Mouse (Mus musculus): ENCODE results near the gene Zscan22.
"Not testable (repeated sequence)": the region's sequence is repeated elsewhere in the genome, so short reads cannot be mapped to it uniquely, and the experiment has no call there.

The Zscan22 gene

DNA sequence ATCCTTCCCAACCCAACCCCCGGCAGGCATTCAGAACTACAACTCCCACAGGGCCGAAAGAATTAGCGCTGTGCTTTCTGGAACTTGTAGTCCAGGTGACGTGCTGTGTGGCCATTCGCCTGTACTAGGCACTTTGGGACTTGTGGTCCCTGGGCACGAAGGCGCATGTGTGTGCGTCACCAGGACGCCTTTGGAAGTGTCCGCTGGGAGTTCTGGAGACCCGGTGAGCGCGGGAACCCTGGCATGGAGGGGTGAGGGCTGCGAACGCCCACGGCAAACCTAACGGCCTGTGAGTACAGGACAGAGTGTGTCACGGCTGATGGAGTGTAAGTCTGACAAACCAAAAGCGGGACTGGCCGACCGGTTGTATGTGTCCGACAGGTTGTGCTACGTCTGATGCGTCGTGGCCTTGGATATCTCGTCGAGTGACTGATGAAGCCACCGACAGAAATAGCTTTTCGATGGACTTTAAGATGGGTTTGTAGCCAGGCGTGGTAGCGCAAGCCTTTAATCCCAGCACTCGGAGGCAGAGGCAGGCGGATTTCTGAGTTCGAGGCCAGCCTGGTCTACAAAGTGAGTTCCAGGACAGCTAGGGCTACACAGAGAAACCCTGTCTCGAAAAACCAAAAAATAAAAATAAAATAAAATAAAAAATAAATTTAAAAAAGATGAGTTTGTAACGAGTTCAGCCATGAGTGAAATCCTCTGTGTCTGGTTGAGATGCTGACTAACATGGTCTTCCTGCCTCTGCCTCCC is at the start of gene Zscan22:
Gene Zscan22, plus strand, starts transcription at position 161 of the 756 bp plus-strand sequence.
- peak; percentile 87 for DNase-seq

- no peak for DNase-seq
Observed at GRCm38 (mm10) chr7:12874301-12874700, 23.3 kb upstream of the Zscan22 start.

DNA sequence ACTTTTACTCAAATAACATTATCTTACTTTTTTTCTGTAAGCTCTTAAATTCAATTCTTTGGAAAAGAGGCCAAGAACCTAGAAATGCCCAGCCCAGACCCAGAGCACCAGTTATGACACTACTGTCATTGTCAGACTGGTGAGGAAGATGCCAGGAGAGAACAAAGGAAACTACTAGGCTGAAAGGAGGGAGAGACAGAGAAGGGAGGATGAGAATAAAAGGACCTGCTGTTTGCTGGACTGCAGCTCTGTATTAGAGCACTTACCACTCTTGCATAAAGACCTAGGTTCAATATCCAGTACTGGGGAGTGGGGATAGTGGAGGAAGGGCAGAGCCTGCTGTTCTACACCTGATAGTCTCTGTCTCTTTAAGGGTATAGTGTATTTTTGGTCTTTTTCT is 17.6 kb upstream of the Zscan22 start:
- DNase-seq = no peak

- not testable (repeated sequence) for DNase-seq
Observed at GRCm38 (mm10) chr7:12880497-12880896, 17.1 kb upstream of the Zscan22 start.

GRCm38 (mm10) chr7:12880911-12881660 is 16.5 kb upstream of the Zscan22 start, which contains the start of gene Zfp128:
TSS of gene Zfp128 (plus strand) at chr7:12881177.
- peak; percentile 93 for DNase-seq

GRCm38 (mm10) chr7:12886563-12887266 is 10.9 kb upstream of the Zscan22 start:
- DNase-seq = no peak

DNA sequence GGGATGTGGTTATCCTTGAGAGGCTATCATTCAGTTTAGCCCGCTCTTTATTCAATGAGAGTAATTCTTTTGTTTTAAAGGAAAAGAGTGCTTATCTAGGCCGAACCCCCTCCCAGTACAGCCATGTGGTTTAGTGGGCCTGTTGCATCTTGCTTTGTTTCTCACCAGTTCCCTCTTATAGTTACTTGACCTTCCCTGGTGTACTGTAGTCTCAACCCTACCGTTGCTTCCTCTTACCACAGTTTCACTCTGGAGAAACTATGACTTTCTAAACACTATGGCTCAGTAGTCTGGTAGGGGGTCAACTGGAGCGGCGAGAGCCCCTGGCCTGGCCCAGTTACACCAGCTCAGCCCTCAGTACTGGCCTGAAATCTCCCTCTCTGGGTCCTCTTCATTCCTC is 10.0 kb upstream of the Zscan22 start:
- no peak for DNase-seq

- no peak for DNase-seq
Observed at GRCm38 (mm10) chr7:12890928-12891327, 6.7 kb upstream of the Zscan22 start.

- DNase-seq = no peak
Observed at GRCm38 (mm10) chr7:12891334-12891733, 6.3 kb upstream of the Zscan22 start.

GRCm38 (mm10) chr7:12901517-12901916 is 3.9 kb downstream of the Zscan22 start:
- DNase-seq = no peak

- peak; percentile 15 for DNase-seq
Observed at GRCm38 (mm10) chr7:12903623-12904022, 6.0 kb downstream of the Zscan22 start.

- DNase-seq = no peak
Observed at GRCm38 (mm10) chr7:12905146-12905545, 7.5 kb downstream of the Zscan22 start.

DNA sequence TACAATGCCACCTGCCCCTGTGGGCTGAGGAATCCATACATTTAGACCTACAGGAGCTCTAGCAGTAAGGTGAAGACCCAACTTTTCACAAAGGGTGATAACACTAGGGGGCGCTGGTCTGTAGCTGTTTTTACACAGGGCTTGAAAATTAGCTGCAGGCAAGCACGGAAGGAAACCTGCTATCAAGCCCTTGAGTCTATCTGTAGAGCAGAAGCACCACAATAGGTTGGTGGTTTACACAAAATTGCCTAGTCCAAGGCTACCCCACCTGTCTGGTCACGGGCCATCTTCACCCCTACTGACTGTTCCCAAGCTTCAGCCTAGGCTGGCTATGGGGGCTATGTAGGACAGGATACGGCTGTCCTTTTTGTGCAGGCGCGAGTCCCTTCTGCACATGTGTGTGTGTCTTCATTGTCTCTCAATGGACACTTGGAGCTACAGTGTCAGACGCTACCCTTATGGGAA is 11.9 kb downstream of the Zscan22 start:
- peak; percentile 88 for DNase-seq

DNA sequence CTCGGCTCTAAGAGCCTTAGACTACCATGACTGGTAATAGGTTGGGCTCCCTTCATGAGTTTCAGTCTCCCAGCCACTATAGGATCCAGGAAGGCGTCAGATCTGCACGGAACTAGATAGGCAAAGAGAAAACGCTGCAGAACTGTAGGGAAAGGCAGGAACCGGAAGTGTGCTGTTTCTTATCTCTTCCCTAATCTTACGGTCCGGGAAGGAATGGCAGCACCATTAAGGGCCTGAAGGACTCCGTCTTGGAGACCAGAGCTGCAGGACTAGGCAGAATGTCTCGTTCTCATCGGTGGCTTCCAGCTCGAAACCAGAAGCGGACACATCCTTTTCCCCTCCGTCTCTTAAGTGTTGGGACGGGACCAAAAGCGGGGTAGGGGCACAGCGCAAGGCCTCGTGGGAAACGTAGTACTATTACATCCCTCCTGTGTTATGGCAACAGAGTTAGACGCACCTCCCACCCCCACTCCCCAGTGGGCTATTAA is 12.6 kb downstream of the Zscan22 start:
- peak; percentile 63 for DNase-seq

GRCm38 (mm10) chr7:12913556-12913955 is 15.9 kb downstream of the Zscan22 start:
- no peak for DNase-seq

DNA sequence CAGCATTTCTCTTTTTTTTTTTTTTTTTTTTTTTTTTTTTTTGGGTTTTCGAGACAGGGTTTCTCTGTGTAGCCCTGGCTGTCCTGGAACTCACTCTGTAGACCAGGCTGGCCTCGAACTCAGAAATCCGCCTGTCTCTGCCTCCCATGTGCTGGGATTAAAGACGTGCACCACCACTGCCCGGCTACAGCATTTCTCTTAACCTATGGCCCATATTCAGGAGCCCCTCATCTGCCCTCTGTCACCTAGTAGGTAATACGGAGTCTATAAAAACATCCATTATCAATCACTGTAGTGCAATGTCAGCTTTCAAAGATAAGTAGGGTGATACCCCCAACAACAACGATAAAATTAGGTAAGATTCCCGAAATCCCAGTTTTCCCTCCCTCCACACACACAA is 22.9 kb downstream of the Zscan22 start:
- not testable (repeated sequence) for DNase-seq

- no peak for DNase-seq
Observed at GRCm38 (mm10) chr7:12921318-12921704, 23.7 kb downstream of the Zscan22 start.

DNA sequence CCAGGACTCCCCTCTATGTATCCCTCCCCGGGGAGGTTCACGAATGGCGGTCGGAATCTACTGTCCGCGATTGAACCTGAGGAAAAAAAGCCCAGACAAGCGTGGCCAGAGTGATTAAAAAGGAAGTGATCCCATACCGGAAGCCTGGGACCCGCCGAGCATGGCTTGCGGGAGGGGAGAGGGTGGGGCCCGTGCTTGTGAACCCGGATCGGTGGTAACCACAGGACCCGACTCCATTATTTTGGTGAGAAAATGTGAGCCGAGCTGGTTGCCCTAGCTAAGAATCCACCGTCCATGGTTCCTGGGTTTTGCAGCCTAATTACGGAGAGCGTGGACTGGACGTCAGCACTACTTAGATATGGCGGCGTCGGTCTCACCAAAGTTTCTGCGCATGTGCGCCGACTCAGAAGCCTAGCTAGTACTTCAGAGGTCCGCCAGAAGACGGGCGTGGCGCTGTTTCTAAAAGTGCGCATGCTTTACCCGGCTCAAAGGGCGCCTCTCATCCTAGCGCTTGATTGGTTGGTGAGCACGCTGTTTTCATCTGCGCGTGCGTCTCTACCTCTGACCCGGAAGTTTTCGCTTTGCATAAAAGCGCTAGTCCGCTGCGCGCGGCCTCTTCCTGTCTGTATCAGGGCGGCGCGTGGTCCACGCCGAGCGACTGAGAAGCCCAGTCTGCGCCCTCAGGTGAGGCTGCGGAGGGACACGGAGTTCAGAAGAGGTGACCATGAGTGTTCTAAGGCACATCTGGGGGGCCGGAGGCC is 24.3 kb downstream of the Zscan22 start, which contains the start of gene Rps5:
Gene Rps5, plus strand, starts transcription at position 586 of the 761 bp plus-strand sequence.
- peak; percentile 98 for DNase-seq

DNA sequence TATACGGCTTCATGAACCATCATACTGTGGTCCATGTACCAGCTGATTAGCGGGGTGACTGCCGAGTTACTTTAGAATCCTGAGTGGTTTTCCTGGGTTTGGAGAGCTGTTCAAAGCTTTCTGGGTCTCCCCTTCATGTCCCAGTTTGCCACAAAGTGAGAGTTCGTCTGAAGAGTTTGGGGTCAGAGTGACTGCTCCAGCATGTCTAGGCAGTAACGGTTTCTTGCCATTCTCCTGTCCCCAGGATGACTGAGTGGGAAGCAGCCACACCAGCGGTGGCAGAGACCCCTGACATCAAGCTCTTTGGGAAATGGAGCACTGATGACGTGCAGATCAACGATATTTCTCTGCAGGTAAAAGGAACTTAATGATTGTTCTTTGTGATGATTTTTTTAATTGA is 25.1 kb downstream of the Zscan22 start:
- DNase-seq = no peak

DNA sequence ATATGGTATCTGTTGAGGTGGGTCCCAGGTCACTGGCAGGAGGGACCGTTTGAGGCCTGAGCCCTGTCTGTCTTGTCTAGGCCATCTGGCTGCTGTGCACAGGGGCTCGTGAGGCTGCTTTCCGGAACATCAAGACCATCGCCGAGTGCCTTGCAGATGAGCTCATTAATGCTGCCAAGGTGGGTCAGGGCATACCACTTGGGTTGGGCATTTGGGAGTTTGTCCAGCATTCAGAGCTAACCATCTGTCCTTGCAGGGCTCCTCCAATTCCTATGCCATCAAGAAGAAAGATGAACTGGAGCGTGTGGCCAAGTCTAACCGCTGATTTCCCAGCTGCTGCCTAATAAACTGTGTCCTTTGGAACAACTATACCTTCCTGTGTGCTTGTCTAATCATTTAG is 28.7 kb downstream of the Zscan22 start:
- no peak for DNase-seq

GRCm38 (mm10) chr7:12927191-12927680 is 29.6 kb downstream of the Zscan22 start, which contains the start of gene Rnf225:
TSS of gene Rnf225 (plus strand) at chr7:12927416.
- DNase-seq = peak; percentile 53

Measured in liver (tissue).